Mouse (Mus musculus): Measurements from ENCODE around the gene Retreg1. TPM values are rescaled to one million over a fixed set of nuclear protein-coding genes. Genes with fewer than 3 reads are reported as not detected.

The Retreg1 gene
- polyA plus RNA-seq, 3 experiments from 2014 or later = 53.0 to 73.2 (median 58.3) TPM

DNA sequence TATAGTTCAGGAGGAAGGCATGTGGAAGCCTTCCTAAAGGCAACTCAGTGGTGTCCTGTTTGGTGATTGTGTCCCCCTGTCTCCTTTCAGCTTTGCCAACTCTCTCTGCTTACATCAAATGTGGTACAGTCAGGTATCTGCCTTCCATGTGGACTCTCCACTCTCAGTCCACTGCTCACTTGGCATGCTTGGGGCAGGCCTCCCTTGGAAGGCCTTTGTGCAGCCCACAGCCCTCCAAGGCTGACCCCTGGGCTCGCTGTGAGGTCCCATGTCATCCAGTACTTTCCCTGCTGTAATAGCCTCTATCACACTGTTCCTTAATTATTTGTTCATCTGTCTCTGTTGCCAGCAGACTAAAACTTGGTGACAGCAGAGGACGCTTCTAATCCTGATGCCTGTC is 79.0 kb downstream of the Retreg1 start:
- ATAC-seq = no peak

DNA sequence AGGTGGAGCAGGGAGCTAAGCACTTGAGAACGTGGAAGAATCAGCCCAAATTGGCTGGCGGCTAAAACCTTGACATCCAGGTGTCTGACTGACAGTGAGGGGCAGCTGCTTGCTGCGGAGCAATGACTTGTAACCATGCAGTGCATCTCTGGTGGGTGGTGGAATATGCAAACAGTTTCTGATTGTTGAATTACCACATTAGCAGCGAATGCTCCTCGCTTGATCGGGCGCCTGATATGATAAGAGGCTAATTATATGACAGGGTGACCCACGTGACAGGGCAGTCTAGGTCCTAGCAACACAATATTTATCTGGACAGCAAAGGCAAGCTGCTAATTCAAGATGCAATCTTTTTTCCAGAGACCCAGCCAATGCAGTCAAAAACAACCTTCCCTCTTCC is 80.9 kb downstream of the Retreg1 start:
- no peak for ATAC-seq

DNA sequence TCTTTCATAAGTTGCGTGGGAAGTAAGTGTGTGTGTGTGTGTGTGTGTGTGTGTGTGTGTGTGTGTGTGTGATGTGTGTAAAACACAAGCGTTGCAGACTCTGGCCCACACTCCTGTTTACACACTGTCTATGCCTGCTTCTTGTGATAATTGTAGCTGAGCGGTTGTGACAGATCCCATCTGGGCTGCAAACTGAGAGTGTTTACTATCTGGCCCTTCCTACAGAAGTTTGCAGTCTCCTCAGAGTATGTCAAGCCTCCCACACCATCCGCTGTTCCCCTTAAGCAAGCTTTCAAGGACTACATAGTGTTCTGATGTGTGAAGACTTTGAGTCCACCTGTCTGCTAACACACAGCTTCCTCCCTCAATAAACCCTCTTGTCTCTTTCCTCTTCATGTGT is 83.2 kb downstream of the Retreg1 start:
- no peak for ATAC-seq

DNA sequence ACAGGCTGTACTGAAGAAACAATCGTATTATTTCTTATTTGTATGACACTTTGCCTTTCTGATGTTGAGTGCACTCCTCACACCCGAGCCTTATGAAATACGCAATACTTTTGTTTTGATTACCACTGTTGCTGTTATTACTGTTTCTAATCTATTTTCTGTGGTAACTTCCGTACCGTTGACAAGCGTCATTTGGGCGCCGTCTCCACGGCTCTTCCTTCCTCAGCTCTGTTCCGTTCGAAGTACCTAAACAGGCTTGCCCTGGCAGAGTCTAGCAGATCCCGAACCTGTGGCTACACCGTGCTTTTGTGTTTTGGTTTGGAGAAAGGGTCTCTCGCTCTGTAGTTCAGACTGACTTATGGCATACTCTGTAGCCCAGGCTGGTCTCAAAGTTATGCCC is 84.1 kb downstream of the Retreg1 start:
- ATAC-seq = no peak

GRCm38 (mm10) chr15:25928001-25928400 is 85.0 kb downstream of the Retreg1 start:
- no peak for ATAC-seq

- ATAC-seq = no peak
These were observed 85.9 kb downstream of the Retreg1 start for GRCm38 (mm10) chr15:25928831-25929230.

DNA sequence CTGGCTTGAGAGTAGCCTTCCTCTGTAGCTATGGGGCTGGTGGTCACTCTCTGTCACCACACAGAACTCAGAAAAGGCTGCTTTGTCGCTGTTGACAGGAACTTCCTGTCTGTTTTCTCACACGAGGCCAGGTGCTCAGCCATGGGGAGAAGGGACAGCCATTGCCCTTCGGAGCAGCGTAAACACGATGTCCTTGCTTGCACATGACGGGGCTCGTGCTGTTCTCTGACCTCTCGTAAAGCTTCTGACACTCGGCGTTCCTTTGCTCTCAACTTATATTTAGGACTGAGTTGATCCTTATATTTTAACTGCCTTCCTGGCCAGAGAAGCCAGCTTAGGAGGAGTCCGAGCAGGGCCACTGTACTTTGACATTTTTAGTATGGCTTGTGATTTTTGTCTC is 86.5 kb downstream of the Retreg1 start:
- ATAC-seq = no peak

DNA sequence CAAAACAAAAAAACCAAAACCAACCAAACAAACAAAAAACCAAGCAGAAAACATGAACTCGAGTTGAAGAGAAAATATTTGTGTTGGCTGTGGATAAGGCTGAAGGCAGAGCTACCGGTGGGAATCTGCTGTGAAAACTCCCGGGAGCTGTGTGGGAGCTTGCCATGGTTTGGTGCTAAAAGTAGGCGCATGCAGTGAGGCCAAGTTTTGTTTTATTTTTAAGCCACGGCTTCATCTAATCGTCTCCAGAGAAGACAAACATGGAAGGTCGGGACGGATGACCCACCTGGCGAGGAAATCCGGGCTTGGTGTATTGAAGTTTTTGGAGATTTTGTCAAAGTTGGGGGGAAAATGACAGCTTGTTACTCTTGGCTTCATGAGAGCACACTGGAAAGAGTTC is 87.0 kb downstream of the Retreg1 start:
- ATAC-seq = no peak

DNA sequence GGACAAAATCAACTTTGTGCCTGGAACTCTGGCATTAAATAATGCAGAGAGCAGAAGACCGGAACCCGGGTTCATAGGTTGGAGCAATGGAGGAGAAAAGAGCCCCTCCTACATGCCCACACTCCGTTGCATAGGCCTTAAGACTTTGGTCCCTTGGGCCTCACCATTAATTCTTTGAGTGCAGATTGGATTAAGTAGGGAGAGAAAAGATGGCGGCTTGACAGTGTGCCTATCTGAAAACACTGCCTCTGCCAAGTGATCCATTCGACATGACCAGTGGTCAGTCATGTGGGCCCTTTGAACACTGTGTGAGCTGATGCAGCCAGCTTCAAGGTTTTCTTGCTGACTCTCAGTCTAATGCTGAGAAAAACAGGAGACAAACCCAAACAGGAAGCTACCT is 87.7 kb downstream of the Retreg1 start:
- ATAC-seq = no peak

DNA sequence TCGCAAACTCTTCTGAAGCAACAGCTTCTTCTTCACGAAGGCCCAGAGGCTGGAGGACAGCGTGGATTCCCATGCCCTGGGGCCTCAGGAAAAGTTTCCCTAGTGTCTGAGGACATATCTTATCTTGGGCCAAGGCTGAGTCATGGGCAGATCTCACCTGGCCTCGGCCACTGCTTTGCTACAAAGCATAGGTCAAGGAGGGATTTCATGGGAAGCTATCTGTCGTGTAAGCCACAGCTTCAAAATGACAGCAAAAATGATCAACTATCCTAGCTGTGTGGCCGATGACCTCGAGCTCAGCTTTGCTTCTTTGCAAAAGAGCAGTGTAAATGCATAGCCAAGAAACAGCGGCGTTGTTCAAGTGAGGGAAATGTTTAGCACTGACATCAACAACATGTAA is 89.5 kb downstream of the Retreg1 start:
- ATAC-seq = no peak

DNA sequence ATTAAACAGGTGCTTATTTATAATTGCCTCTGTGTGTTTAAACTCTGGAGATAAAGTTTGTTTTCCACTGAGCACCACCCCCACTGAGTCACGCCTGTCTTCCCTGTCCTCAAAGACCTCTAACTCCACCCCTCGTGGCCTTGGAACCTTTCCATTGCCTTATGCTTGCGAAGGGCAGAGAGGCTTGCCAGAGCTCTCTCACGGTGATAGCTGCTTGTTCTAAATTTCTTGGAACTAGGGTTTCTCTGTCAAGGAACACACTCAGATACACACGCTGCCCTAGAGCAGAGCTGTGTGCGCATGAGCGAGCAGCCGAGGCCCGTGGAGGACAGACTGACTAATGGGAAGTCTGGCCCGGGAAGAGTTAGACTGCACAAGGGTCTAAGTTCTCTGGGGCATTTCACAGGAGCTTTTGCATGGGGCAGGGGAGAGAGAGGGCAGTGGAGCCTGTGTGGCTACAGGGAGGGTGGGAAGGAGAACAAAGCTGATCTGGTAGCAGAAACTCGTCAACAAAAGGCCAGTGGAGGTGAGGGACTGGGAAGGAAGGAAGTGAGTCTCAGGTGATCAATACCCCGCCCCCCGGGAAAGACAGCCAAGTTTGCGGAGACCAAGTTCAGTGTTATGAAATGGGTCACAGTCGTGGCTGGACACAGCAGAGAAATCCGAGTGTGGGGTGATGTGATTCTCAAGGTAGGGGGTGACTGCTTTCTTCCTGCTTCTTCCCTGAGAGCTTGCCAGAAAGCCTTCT is 90.1 kb downstream of the Retreg1 start:
- no peak for ATAC-seq

DNA sequence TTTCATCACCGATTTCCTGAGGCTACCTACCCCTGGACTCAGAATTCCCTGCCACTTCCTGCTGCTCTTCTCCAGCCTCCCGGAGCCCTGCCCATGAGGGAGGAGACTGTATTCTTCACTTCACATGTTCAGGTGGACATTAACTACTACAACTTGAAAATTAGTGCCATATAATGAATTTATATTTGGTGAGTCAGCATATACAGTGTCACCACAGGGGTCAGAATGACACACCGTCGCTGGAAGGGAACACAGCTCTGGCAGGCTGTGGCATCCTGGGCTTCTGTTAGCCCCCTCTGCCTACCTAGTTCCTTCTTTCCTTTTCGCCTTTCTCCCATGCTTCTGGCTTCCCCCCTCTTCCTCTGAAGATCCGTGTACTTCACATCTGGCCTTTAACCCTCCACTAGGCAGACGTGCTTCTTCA is 90.7 kb downstream of the Retreg1 start:
- ATAC-seq = no peak

DNA sequence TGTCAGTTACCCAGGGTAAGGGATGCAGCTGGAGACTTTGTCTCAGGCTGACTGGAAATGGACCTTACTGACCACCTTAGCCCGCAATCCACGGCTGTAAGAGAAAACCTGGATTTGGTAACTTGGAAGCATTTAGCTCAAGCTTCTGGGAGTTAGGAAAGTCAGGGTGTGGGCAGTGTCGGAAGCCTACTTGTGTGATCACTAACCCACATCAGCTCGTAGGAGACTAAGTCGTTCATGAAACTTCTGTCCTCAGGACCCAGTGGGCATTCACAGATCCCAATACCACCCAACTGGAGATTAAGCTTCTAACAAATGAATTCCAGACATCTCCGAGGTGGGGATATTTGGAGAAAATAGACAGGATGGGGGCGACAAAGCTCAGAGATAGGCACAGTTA is 91.4 kb downstream of the Retreg1 start:
- no peak for ATAC-seq

GRCm38 (mm10) chr15:25938496-25938895 is 95.5 kb downstream of the Retreg1 start:
- no peak for ATAC-seq

GRCm38 (mm10) chr15:25940397-25941377 is 97.7 kb downstream of the Retreg1 start:
- ATAC-seq = peak; percentile 38

GRCm38 (mm10) chr15:25941514-25941913 is 98.5 kb downstream of the Retreg1 start:
- ATAC-seq = no peak

DNA sequence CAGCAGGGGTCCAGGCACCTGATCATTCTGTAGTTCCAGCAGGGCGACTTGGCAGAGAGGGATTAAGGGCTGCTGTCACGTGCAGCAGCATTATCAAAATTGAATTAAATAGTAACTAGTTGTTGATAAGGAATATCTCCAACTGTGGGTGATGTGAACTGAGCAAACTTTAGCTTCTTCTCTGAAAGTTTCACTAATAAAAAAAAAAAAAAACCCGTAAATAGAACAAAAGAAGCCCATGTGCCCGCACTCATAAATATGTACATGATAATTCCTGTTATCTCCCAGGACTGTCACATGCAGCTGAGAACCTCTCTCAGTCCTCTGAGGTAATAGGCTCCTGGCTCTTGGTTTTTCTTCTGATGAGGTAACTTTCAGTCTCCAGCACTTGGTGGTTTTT is 99.4 kb downstream of the Retreg1 start:
- ATAC-seq = no peak

- no peak for ATAC-seq
These were observed 100.6 kb downstream of the Retreg1 start for GRCm38 (mm10) chr15:25943386-25944137.

GRCm38 (mm10) chr15:25945224-25945623 is 102.2 kb downstream of the Retreg1 start:
- ATAC-seq = no peak

- no peak for ATAC-seq
These were observed 103.5 kb downstream of the Retreg1 start for GRCm38 (mm10) chr15:25946482-25946881.

DNA sequence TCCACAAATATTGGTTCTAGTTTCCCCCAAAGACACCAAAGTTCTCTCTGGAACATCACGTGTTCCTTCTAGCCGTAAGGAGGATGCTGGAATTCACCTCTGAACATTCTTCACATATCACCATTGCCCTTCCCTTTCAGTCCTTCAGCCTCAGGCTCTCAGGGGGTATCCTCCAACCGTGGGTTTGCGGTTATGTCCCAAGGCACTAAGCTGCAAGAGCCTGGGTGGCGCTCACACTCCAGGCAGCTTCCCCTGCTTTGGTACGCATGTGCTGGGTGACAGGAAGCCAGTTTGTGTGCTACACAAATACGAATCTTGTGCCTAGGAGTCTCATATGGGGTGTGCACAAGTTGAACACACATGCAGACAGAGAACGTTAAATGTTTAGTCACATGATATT is 104.4 kb downstream of the Retreg1 start:
- no peak for ATAC-seq

DNA sequence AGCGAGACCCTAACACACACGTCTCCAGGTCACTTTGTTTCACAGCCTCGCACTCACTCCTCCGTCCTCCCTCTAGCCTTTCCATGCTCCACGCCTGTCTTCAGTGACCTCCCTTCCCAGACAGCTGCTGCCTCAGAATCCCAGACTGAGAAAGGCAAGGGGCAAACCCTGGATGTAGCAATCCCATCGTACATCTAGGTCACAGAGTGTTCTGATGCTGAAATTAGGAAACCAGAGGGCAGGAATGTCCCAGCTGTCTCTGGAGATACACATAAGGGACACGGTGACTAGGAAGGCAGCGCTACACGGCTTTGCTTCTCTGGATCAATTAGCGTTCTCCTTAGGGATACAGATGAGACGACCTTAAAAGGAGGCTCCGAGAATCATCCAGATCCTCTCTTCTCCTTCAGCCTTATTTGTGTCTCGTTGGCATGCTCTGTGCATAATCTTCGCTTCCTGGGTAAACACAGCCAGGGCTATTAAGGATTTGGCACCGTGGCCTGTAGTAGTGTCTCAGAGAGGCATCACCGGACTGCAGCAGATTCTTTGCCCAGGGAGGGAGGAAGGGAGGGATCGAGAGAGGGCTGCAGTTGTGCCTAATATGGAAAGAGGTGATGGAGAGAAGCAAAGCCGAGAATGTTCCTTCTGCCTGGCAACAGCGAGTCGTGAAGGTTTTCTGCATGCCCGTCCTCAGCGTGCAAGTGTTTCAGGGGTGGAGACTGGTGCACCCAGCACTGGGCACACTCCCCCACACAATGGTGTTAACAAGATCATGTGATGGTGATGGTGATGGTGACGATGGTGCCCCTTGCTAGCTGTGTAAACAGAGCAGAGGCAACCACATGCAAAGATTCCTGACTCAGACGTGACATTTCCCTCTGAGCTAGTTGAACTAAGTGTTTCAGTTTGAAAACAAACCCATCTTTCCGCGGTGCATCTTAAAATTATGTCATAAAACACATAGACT is 105.6 kb downstream of the Retreg1 start:
- ATAC-seq = peak; percentile 71

All from inflammation-experienced regulatory T-cells, adult 6 months (primary cell).